Mouse (Mus musculus): ENCODE results near the gene Myo1d.

Myo1d gene

DNA sequence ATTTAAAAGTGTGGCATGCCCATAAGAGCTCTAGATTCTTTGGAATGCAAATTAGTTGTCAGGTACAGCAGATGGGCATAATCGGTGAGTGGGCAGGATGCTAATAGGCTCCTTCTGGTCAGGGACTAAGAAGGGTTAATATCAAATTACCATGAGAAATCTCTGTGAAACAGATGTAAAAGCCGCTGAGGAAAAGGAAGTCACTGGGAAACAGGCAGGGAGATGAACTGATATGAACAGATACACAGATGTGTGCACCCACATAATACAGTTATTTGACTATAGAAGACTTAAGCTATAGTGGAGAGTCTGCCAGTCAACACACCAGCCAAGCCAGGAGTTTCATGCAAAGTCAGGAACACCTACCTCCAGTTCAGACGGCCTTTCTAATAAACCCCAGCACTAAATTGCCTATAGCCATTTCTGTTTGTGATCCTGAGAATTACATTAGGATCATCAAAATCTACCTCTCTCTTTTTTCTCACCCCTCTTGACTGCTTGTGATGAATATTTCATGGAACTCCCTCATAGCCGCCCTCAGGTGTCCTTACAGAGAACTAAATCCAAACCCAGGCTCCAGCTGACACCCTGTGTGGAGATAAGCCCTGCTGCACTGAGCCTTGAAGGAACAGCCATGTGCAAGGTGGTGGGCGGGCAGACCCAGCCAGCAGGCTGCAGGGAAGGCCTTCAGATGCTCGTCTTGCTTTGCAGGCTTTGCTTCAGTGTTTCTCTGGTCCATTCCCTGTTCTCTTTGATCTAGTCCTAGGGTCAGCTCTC lies 164.7 kb downstream of the Myo1d start:
- DNase-seq (ENCODE audit: low spot score), result no peak

DNA sequence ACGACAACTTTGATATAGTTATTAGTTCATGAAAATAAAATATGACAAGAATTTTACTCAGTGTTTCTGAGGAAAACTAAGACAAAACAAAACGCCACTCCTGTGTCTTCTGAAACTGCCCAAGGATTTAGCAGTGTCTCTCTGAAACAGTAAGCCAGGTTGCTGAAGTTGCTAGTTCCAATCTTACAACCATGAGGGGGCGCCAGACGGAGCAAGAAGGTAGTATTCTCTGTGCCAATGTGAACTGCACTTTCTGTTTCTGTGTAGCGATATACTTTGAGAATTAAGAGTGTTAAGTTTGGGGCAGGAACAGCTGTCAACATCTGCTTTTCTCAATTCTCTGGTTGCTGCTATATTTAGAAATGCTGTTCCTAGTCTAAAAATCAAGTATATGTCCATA lies 165.4 kb downstream of the Myo1d start:
- DNase-seq (ENCODE audit: low spot score), result peak; percentile 39

DNA sequence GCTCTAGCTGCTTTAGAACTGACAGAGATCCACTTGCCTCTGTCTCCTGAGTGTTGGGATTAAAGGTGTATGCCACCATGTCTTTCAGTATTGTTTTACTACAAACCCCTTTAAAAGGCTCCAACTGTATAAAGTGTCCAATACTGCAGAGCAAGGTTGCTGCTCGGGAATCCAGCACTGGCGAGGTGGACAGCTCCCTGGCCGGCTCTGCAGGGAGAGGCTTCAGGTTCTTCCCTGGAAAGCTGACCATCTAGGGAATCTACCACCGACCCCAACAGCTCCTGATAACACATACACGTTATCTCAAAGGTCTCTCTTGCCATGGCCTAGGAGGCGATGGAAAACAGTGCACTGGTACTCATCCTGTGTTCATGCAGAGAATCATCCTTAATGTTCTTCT lies 166.3 kb downstream of the Myo1d start:
- DNase-seq (ENCODE audit: low spot score), result no peak

DNA sequence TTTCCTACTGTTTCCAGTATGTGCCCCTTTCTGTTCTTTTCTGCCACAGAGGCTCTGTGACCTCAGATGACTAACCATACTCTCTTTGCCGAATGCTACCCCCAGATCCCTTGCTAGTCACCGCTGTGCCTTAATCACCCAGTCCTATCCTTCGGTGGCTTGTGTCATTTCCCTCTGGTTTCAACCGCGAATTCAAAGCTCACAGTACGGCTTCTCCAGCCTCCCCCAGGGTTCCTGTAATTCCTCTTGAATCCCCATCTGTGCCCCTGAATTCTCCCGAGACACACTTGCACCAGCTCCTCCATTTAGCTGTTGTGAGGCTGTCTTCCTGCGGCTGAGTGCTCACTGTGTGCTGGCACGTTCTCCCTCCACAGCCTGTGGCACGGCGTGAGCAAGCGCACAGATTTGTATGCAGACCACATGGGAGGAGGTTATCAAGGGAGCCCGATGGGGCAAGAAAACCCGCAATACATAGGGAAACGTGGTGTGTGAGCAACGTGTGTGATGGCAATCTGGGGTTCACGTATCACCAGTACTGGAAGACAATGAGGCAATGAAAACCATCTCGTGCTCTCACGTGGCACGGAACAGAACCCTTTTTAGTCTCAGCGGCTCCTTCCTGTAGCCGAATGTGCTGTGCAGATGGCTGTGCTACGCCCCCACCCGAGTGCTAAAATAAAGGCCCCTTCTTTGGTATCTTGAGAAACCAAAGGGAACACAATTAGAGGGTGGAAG lies 177.0 kb downstream of the Myo1d start:
- DNase-seq (ENCODE audit: low spot score), result no peak

DNA sequence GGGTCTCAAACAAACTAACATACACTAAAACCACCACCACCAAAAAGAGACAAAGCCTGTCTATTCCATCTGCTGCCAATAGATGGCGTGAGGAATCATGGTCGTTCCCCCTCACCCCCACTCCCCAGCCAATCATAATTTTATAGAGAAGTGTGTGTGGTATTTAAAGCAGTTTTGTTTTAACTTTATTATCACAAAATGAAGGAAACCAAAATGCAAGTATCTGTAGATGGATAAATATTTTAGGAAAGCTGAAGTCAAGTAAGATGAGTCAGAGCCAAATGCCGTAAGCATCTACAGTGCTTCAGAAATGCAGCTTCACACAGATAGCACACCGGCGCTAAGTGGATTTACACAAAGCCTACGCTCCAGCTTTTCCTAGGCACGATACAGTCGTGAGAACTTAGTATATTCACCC lies 177.8 kb downstream of the Myo1d start:
- DNase-seq (ENCODE audit: low spot score), result no peak

DNA sequence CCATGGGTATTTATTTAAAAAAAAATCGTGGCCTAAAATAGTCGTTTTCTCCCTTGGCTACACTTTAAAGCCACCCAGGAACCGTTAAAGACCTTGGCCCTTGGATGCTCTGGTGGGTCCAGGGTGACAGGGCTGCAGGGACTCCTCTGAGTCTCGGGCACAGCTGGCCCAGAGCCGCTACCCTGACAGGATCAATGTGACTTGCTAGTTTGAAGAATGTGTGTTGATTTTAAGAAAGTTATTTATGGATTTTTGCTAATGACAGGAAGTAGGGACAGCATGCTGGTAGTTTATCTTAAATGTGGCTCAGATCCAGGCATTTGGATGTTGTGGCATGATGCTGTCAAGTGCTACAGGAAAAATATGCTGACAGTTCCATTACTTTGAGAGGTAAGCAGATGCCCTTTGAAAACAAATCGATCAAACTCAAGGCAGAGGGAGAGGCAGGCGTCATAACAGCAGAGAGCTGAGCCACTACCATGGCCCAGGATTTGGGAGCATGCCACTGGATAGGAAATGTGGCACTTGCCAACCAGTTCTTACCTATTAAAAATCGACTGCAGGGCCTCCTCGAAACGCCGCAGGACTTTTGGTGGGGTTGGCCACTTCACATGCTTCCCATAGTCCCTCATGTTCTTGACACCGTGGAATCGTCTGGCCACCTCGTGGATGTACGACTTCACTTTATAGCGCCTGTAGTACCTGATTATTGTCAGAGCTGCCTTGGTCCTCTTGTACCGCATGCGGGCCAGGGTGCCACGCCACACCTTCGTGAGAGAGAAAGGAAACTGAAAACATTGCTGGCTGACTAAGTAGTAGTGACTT lies 178.6 kb downstream of the Myo1d start:
- peak; percentile 9 for DNase-seq (ENCODE audit: low spot score)

DNA sequence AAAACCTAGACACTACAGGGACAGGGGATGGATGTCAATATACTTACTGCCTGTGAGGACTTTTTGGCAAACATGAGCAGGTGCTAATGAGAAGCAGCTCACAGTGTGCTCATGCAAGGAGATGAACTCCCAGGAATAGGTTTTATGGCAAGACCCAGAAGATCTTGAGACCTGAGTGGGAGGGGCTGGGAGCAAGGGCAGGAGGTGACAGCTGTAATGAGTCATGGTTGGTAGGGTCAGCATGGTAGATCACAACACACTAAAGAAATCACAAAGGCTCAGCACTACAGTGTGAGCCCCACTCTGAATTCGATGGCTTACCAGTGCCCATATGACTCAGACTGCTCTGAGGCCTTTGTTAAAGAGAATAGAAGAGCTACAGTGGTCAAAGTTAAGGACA lies 184.3 kb downstream of the Myo1d start:
- DNase-seq (ENCODE audit: low spot score), result no peak

DNA sequence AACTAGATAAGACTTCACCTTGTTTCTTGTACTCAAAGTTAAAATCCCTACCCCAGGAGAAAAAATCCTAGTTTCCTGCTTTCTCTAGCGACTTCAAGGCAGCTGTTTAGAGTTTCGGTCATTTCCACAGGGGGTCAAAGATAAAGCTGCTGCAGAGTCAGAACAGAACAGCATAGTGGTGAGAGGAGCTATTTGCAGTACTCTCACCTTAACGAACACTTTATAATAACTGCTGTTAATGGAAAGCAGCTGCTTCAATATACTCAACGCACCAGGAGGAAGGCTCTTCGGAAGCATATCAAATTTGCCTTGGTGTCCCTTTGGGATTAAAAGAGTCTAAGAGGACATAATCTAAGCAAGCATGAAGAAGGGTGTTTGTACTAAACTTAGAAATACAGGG lies 190.4 kb downstream of the Myo1d start:
- no peak for DNase-seq (ENCODE audit: low spot score)

DNA sequence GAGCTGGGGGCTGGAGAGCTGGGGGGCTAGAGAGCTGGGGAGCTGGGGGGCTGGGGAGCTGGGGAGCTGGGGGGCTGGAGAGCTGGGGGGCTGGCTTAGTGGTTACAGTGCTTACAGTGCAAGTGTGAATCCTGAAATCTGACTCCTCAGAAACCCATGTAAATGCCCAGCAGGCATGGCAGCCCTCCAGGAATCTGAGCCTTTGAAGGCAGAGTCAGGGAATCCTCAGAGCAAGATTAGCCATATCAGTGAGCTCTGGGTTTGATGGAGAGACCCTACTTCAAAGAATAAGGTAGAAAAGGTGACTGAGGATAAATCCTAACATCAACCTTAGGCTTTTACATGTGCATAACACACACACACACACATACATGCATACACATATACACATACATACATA lies 194.1 kb downstream of the Myo1d start:
- no peak for DNase-seq (ENCODE audit: low spot score)

DNA sequence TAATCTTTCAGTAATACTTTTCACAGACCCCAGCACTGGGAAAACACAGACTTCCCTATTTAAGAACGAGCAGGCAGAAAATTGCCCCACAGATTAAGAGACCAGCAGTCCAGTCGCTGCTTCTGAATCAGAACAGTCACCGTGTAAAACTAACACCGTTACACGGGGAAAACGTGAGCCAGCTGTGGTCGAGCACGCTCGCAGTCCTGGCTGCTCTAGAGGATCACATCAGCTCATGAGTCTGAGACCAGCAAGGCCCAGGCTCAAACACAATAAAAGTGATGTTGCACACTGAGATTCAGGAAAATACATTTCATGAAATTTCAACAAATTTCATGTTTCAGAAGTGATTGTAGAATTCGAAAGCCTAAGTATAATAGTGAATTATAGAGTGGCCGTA lies 194.6 kb downstream of the Myo1d start:
- DNase-seq (ENCODE audit: low spot score), result no peak

DNA sequence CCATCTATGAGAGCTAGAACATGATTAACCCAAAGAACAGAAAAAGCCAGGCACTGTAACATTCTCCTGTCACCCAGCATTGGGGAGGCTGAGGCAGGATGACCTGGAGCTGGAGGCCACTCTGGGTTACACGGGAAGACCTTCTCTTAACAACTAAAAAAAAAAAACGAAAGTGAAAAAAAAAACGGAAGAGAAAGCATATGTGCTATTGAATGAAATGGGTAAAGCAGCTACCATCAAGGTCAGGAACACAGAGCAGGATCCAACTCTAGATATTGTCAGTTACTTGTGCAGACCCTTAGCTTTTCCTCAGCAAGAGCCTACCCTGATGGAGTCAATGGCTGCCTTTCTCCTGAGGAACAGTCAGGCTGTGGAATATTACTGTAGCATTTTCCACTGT lies 199.3 kb downstream of the Myo1d start:
- no peak for DNase-seq (ENCODE audit: low spot score)

DNA sequence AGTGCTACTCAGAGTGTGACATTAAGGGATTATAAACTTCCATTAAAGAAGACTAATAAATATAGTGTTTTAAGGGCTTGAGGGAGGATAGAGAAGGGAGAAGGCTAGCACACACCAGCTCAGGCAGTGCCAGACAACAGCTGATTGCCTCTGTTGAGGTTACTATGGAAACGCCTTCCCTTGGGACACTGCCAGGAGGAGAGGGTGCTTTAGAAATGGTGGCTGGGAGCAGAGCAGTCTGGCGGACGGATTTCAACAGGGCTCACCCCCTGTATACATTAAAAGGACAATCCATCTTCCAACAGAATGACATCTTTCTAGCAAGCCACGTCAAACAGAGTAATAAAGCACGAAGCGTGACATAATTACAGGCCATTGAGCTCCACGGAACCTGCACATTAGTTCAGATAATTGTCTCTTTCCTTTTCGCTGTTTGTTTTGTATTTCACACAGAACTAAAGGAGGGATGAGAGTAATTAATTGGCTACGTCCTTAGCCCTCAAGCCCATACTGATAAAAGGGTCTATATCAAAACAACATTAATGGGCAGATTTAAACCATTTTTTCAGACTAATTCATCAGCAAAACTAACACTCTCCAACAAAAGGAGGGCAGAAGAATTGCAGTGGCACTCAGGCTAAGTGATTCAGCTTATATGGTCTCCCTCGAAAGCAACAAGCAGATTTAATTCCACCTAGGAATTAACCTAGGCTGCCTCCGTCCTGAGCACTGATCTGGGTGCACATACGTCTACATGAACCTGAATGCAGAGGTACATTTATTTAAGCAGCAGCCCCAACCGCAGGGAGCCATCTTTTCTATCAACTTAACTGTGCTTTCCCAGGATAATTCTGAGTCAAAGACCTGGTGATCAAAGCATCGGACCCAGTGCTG lies 201.8 kb downstream of the Myo1d start:
- peak; percentile 66 for DNase-seq (ENCODE audit: low spot score)

DNA sequence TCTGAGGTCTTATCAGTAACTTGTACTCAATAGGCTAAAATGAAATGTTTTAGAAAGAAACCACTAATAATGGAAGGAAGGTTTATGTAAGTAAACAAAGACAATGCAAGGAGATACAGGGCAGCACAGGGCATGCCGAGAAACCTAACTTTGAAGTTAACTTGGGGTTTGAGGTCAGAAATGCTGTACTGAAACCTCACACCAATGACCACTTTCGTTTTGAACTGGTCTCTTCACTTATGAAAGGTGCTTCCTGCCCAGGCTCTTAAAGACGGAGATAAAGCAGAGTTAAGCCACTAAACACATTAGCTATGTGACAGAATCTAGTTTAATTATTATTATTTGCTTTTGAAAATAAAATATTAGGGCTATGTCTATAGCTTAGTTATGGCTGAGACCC lies 204.0 kb downstream of the Myo1d start:
- DNase-seq (ENCODE audit: low spot score), result no peak

DNA sequence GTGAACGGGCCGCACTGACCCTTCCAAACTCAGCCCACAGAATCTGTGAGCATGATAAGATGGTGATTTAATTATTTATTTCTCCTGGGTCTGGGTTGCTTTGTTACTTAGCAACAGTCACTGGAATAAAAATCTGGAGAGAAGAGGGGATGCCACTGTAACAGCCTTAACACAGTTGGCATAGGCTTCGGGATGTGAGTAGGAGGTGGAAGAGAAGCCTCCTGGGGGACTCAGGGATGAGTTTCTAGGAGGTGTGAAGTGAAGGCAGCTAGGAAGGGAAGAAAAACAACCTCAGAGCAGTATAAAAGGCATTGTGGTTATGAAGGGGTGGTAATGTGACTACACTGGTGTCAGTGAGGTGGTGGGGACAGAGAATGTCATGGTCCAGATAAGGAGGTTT lies 213.5 kb downstream of the Myo1d start:
- DNase-seq (ENCODE audit: low spot score), result no peak

DNA sequence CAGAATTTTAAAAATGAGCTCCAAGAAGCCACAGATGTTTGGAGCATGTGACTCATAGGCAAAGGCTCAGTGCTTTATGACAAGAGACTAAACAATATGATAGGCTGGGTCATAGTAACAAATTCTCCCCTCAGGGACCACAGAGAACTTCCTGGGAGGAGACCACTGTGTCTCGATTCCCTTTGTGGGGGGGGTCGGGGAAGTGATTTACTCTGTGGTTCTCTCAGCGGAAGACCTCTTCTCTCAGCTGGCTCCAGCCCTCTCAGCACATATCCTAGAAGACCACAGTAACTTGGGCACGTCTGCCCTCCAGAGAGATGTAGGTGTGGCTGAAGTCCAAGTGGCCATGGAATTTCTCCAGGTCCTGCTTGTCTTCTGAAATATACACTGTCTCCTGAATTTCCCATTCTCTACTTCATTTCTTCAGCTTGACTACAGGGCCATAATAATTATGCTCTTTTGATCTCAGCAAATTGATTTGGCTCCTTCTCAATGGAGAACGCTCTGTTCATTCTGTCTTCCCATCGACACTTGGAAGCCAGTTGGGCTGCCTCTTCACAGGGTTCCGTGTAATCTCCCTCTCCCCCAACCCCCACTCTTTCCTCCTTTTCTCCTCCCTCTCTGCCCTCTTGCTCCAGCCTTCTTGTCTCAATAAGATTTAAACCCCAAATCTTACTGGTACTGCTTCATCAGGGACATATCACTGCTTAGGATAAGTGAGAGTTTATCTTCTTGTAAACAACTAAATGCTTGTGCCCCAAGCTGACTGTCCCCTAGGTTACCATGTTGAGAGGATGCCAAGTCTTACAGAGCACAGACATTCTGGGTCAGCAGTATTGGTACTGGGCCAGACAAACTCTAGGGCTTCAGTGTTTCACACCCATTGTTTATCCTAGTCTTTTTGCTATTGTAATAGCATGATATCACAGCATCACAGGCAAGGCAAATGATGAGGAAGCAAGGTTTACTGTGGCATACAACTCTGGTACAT lies 214.6 kb downstream of the Myo1d start:
- DNase-seq (ENCODE audit: low spot score), result peak; percentile 35

DNA sequence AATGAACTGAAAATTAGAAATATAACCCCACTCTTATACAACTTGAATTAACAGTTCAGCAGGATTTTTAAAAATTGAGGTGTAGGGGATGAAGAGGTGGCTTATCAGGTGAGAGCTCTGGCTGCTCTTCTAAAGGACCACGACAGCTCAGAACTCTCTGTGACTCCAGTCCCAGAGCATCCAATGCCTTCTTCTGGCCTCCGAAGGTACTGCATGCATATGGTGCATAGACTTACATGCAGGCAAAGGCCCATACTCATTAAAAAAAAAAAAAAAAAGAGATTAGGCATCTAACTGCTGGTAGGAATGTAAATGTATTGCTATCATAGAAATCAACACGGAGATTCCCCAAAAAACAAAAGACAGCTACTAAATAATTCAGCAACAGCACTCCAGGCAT lies 217.3 kb downstream of the Myo1d start:
- DNase-seq (ENCODE audit: low spot score), result no peak

DNA sequence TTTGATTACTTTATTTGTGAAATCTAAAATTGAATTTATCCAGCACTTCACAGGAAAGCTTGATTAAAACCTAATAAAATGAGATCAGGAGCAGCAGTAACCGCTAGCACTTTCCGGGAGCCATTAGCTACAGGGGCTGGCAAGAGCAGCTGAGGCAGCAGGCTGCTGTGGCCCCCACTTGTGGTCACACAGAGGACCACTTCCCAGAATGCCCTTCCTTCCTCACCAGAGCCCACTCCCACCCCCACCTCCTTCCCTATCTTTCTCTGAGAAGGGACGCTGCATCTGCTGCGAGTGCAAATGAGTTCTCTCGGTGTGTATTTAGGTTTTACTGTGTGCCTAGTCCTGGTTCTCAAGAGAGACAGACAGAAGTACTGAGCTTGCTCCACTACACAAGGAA lies 219.1 kb downstream of the Myo1d start:
- DNase-seq (ENCODE audit: low spot score), result no peak

DNA sequence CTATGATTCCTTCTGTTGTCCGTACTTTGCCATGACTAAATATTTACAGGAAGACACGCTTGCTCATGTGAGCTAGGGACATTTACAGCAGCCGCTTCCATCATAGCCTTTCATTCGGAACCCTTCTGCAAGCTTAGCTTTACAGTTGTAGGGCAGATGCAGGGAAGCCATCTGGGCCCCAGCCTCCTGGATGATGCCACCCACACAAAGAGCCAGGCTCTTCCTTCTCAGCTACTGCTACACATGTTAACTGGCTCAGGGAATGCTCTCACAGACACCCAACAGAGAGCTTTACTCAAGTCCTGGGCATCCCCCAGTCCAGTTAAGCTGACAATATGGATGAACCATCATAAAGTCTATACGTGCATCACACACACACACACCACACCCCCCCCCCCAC lies 224.4 kb downstream of the Myo1d start:
- no peak for DNase-seq (ENCODE audit: low spot score)

DNA sequence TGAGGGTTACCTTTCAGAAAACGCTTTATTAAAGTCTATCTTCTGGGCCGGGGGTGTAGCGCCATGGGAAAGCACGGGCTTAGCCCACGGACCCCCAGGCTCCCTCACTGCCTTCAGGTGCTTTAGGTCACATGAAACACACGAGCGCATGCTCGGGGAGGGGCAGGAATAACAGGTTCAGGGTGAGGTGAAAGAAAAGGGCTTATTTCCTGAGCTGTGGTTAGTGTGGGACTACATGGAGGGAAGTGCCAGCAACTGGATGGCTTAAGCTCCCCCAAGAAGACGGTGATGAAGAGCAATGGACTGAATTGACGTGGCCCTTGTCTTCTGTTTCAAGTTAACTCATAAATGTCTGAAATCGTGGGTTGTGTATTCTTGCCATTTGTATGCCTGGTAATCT lies 226.8 kb downstream of the Myo1d start:
- DNase-seq (ENCODE audit: low spot score), result no peak

DNA sequence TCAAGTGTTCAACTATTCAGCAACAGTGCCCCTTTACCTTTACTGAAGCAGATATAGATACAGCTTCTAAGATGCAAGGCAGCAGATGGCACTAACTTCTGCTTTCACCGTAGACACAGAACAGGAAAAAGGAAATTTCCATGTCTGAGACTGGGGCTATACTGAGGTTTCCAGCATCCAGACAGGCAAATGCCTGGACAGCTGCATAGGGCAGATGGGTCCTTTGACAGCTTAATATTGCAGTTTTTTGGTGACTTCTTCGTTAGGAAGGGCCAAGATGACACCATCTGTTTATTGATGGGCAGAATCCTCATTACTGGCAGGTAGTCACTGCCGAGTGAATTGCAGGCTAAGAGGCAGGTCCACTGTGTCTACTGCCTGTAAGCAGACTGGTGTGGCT lies 228.2 kb downstream of the Myo1d start:
- DNase-seq (ENCODE audit: low spot score), result no peak

DNA sequence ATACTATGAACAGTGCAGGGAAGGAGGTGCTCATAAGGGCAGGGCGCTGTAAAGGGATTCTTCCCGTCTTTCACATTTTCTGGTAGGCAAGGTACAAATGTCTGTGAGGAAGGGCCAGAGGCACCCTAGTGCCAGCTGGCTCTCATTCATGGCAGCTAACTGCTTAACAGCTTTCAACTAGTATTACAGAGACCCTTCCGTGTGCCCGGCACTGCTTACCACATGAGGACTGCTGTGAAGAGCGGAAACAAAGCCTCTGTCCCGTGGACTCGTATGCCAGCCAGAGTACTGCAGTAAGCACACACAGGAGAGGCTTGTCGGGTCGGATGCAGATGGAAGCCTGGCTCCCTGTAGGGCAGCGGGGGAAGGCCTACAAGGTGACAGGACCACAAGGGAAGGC lies 229.6 kb downstream of the Myo1d start:
- no peak for DNase-seq (ENCODE audit: low spot score)

All from lung, postnatal 25 days (tissue).